Mouse (Mus musculus) layer of hippocampus, adult 9-10 months (tissue): ENCODE results near the gene Il17a.
A peak's percentile ranks its signal among the peaks of the same experiment; 100 is the strongest.
"Not testable (repeated sequence)": the region's sequence is repeated elsewhere in the genome, so short reads cannot be mapped to it uniquely, and the experiment has no call there.

ENCODE experiments used
- DNase-seq: peaks from one replicate; pipeline ENCODE4 v3.0.0; 2022; ENCODE audit warnings: low spot score

The Il17a gene

GRCm38 (mm10) chr1:20730903-20731302 lies at the start of gene Il17a:
Gene Il17a, plus strand, starts transcription at chr1:20730905.
- no peak for DNase-seq

- no peak for DNase-seq
Measured at GRCm38 (mm10) chr1:20682849-20683248, 47.9 kb upstream of the Il17a start.

- no peak for DNase-seq
Measured at GRCm38 (mm10) chr1:20683386-20683785, 47.3 kb upstream of the Il17a start.

GRCm38 (mm10) chr1:20683853-20684252 lies 46.9 kb upstream of the Il17a start:
- DNase-seq: no peak

- DNase-seq: no peak
Measured at GRCm38 (mm10) chr1:20684403-20684802, 46.3 kb upstream of the Il17a start.

- no peak for DNase-seq
Measured at GRCm38 (mm10) chr1:20685393-20685792, 45.3 kb upstream of the Il17a start.

GRCm38 (mm10) chr1:20685907-20686306 lies 44.8 kb upstream of the Il17a start:
- DNase-seq: no peak

GRCm38 (mm10) chr1:20691336-20691735 lies 39.4 kb upstream of the Il17a start:
- no peak for DNase-seq

- no peak for DNase-seq
Measured at GRCm38 (mm10) chr1:20693634-20694313, 36.9 kb upstream of the Il17a start.

GRCm38 (mm10) chr1:20700011-20700410 lies 30.7 kb upstream of the Il17a start:
- DNase-seq: no peak

- DNase-seq: no peak
Measured at GRCm38 (mm10) chr1:20736572-20736971, 5.9 kb downstream of the Il17a start.

- DNase-seq: no peak
Measured at GRCm38 (mm10) chr1:20738483-20738882, 7.8 kb downstream of the Il17a start.

GRCm38 (mm10) chr1:20740496-20740998 lies 9.8 kb downstream of the Il17a start:
- no peak for DNase-seq

- no peak for DNase-seq
Measured at GRCm38 (mm10) chr1:20754439-20754838, 23.7 kb downstream of the Il17a start.

GRCm38 (mm10) chr1:20757586-20757985 lies 26.9 kb downstream of the Il17a start:
- no peak for DNase-seq

- DNase-seq: peak; percentile 17
Measured at GRCm38 (mm10) chr1:20759799-20760198, 29.1 kb downstream of the Il17a start.

GRCm38 (mm10) chr1:20760331-20760730 lies 29.6 kb downstream of the Il17a start:
- DNase-seq: no peak

- DNase-seq: no peak
Measured at GRCm38 (mm10) chr1:20761411-20761810, 30.7 kb downstream of the Il17a start.

- no peak for DNase-seq
Measured at GRCm38 (mm10) chr1:20766526-20766925, 35.8 kb downstream of the Il17a start.

GRCm38 (mm10) chr1:20774026-20774730 lies 43.5 kb downstream of the Il17a start:
- DNase-seq: not testable (repeated sequence)

GRCm38 (mm10) chr1:20778366-20778765 lies 47.7 kb downstream of the Il17a start:
- DNase-seq: no peak
